Mouse (Mus musculus): ENCODE measurements around the gene Vac14. TPM values are rescaled to one million over a fixed set of nuclear protein-coding genes. Genes with fewer than 3 reads are reported as not detected.

Gene Vac14
- polyA plus RNA-seq, 1 experiment: 26.8 TPM

- Histone ChIP-seq H3K27me3 (ENCODE audit: control insufficient read depth, insufficient read depth, insufficient read length) (no peaks in the 10 kb centered on the region), H3K4me3 (no peak overlapping the region), H3K36me3 (ENCODE audit: control insufficient read depth, insufficient read depth) (peaks cover 6% of the 10 kb centered on the region), H3ac (ENCODE audit: control insufficient read depth, insufficient read length) (no peak overlapping the region), H3K79me2 (ENCODE audit: control insufficient read depth, insufficient read depth) (no peaks in the 10 kb centered on the region), H3K4me2 (ENCODE audit: low read depth) (no peak overlapping the region)
- TF ChIP-seq MYOG (IDR thresholded peaks at IDR 0.05; ENCODE audit: control insufficient read depth in 1 of 3, insufficient read depth in 1 of 3, insufficient read length in 2 of 3, low read depth in 2 of 3) (no peak), REST (IDR thresholded peaks at IDR 0.05; ENCODE audit: insufficient read depth, insufficient read length) (no peak), TCF3 (IDR thresholded peaks at IDR 0.05; ENCODE audit: insufficient read length, low read depth) (no peak), TCF12 (IDR thresholded peaks at IDR 0.05; ENCODE audit: insufficient read depth, poor library complexity, severe bottlenecking) (no peak)
These were observed 79.2 kb downstream of the Vac14 start for GRCm38 (mm10) chr8:110697571-110697970.

- Histone ChIP-seq H3K79me2 (ENCODE audit: control insufficient read depth, insufficient read depth) (no peaks in the 10 kb centered on the region), H3K4me3 (no peak overlapping the region), H3K27me3 (ENCODE audit: control insufficient read depth, insufficient read depth, insufficient read length) (no peaks in the 10 kb centered on the region), H3ac (ENCODE audit: control insufficient read depth, insufficient read length) (no peak overlapping the region), H3K4me2 (ENCODE audit: low read depth) (no peak overlapping the region), H3K36me3 (ENCODE audit: control insufficient read depth, insufficient read depth) (peaks cover 3% of the 10 kb centered on the region)
- TF ChIP-seq MAX (IDR thresholded peaks at IDR 0.05; ENCODE audit: low read depth): no peak
- TF ChIP-seq SRF (IDR thresholded peaks at IDR 0.05; ENCODE audit: control insufficient read depth, insufficient read length, low read depth): no peak
- no peak for TF ChIP-seq E2F4 (IDR thresholded peaks at IDR 0.05; ENCODE audit: insufficient read depth)
- TF ChIP-seq REST (IDR thresholded peaks at IDR 0.05; ENCODE audit: insufficient read depth, insufficient read length): no peak
- TF ChIP-seq TCF12 (IDR thresholded peaks at IDR 0.05; ENCODE audit: insufficient read depth, poor library complexity, severe bottlenecking): no peak
- TF ChIP-seq POLR2A (IDR thresholded peaks at IDR 0.05; ENCODE audit: insufficient read length, low read depth): no peak
- TF ChIP-seq CEBPB (IDR thresholded peaks at IDR 0.05; ENCODE audit: insufficient read depth, poor library complexity, severe bottlenecking): no peak
- no peak for TF ChIP-seq USF1 (IDR thresholded peaks at IDR 0.05; ENCODE audit: low read depth)
- TF ChIP-seq MYOG (IDR thresholded peaks at IDR 0.05; ENCODE audit: control insufficient read depth in 1 of 3, insufficient read depth in 1 of 3, insufficient read length in 2 of 3, low read depth in 2 of 3): no peak
These were observed 79.7 kb downstream of the Vac14 start for GRCm38 (mm10) chr8:110698098-110698497.

GRCm38 (mm10) chr8:110699501-110699900 is 81.1 kb downstream of the Vac14 start:
- Histone ChIP-seq H3K79me2 (ENCODE audit: control insufficient read depth, insufficient read depth) (no peaks in the 10 kb centered on the region), H3K36me3 (ENCODE audit: control insufficient read depth, insufficient read depth) (peaks cover 3% of the 10 kb centered on the region), H3K4me3 (no peak overlapping the region), H3K27me3 (ENCODE audit: control insufficient read depth, insufficient read depth, insufficient read length) (no peaks in the 10 kb centered on the region), H3K4me2 (ENCODE audit: low read depth) (no peak overlapping the region), H3ac (ENCODE audit: control insufficient read depth, insufficient read length) (no peak overlapping the region)
- TF ChIP-seq REST (IDR thresholded peaks at IDR 0.05; ENCODE audit: insufficient read depth, insufficient read length): no peak
- TF ChIP-seq TCF3 (IDR thresholded peaks at IDR 0.05; ENCODE audit: insufficient read length, low read depth): no peak
- no peak for TF ChIP-seq SRF (IDR thresholded peaks at IDR 0.05; ENCODE audit: control insufficient read depth, insufficient read length, low read depth)
- TF ChIP-seq MYOD1 (IDR thresholded peaks at IDR 0.05; ENCODE audit: control insufficient read depth in 1 of 3, insufficient read length in 2 of 3, low read depth in 2 of 3): no peak
- no peak for TF ChIP-seq E2F4 (IDR thresholded peaks at IDR 0.05; ENCODE audit: insufficient read depth)
- TF ChIP-seq POLR2AphosphoS2 (IDR thresholded peaks at IDR 0.05; ENCODE audit: insufficient read length, low read depth): no peak
- no peak for TF ChIP-seq CEBPB (IDR thresholded peaks at IDR 0.05; ENCODE audit: insufficient read depth, poor library complexity, severe bottlenecking)
- TF ChIP-seq MAX (IDR thresholded peaks at IDR 0.05; ENCODE audit: low read depth): no peak

GRCm38 (mm10) chr8:110700561-110700960 is 82.2 kb downstream of the Vac14 start:
- Histone ChIP-seq H3K36me3 (ENCODE audit: control insufficient read depth, insufficient read depth) (peaks cover 3% of the 10 kb centered on the region), H3K27me3 (ENCODE audit: control insufficient read depth, insufficient read depth, insufficient read length) (no peaks in the 10 kb centered on the region), H3K79me2 (ENCODE audit: control insufficient read depth, insufficient read depth) (no peaks in the 10 kb centered on the region), H3K4me2 (ENCODE audit: low read depth) (no peak overlapping the region), H3ac (ENCODE audit: control insufficient read depth, insufficient read length) (no peak overlapping the region), H3K4me3 (no peak overlapping the region)
- no peak for TF ChIP-seq TCF3 (IDR thresholded peaks at IDR 0.05; ENCODE audit: insufficient read length, low read depth)
- no peak for TF ChIP-seq REST (IDR thresholded peaks at IDR 0.05; ENCODE audit: insufficient read depth, insufficient read length)
- TF ChIP-seq POLR2A (IDR thresholded peaks at IDR 0.05; ENCODE audit: insufficient read length, low read depth): no peak
- TF ChIP-seq TCF12 (IDR thresholded peaks at IDR 0.05; ENCODE audit: insufficient read depth, poor library complexity, severe bottlenecking): no peak
- no peak for TF ChIP-seq E2F4 (IDR thresholded peaks at IDR 0.05; ENCODE audit: insufficient read depth)
- TF ChIP-seq MYOG (IDR thresholded peaks at IDR 0.05; ENCODE audit: control insufficient read depth in 1 of 3, insufficient read depth in 1 of 3, insufficient read length in 2 of 3, low read depth in 2 of 3): no peak
- no peak for TF ChIP-seq SRF (IDR thresholded peaks at IDR 0.05; ENCODE audit: control insufficient read depth, insufficient read length, low read depth)
- TF ChIP-seq USF1 (IDR thresholded peaks at IDR 0.05; ENCODE audit: low read depth): no peak
- TF ChIP-seq MAX (IDR thresholded peaks at IDR 0.05; ENCODE audit: low read depth): no peak
- TF ChIP-seq MYOD1 (IDR thresholded peaks at IDR 0.05; ENCODE audit: control insufficient read depth in 1 of 3, insufficient read length in 2 of 3, low read depth in 2 of 3): no peak
- TF ChIP-seq POLR2AphosphoS2 (IDR thresholded peaks at IDR 0.05; ENCODE audit: insufficient read length, low read depth): no peak
- no peak for TF ChIP-seq CEBPB (IDR thresholded peaks at IDR 0.05; ENCODE audit: insufficient read depth, poor library complexity, severe bottlenecking)

GRCm38 (mm10) chr8:110702636-110703459 is 84.5 kb downstream of the Vac14 start:
- no peaks in the 10 kb centered on the region for H3K36me3 ChIP-seq (ENCODE audit: control insufficient read depth, insufficient read depth)
- H3K4me2 ChIP-seq (ENCODE audit: low read depth): no peak overlapping the region
- H3K4me3 ChIP-seq: no peak overlapping the region
- no peaks in the 10 kb centered on the region for H3K27me3 ChIP-seq (ENCODE audit: control insufficient read depth, insufficient read depth, insufficient read length)
- H3ac ChIP-seq (ENCODE audit: control insufficient read depth, insufficient read length): no peak overlapping the region
- TF ChIP-seq TCF12 (IDR thresholded peaks at IDR 0.05; ENCODE audit: insufficient read depth, poor library complexity, severe bottlenecking) (no peak), MAX (IDR thresholded peaks at IDR 0.05; ENCODE audit: low read depth) (no peak), POLR2AphosphoS2 (IDR thresholded peaks at IDR 0.05; ENCODE audit: insufficient read length, low read depth) (no peak), REST (IDR thresholded peaks at IDR 0.05; ENCODE audit: insufficient read depth, insufficient read length) (no peak), E2F4 (IDR thresholded peaks at IDR 0.05; ENCODE audit: insufficient read depth) (no peak), POLR2A (IDR thresholded peaks at IDR 0.05; ENCODE audit: insufficient read length, low read depth) (no peak), MYOG (IDR thresholded peaks at IDR 0.05; ENCODE audit: control insufficient read depth in 1 of 3, insufficient read depth in 1 of 3, insufficient read length in 2 of 3, low read depth in 2 of 3) (no peak), TCF3 (IDR thresholded peaks at IDR 0.05; ENCODE audit: insufficient read length, low read depth) (no peak), MYOD1 (IDR thresholded peaks at IDR 0.05; ENCODE audit: control insufficient read depth in 1 of 3, insufficient read length in 2 of 3, low read depth in 2 of 3) (no peak), USF1 (IDR thresholded peaks at IDR 0.05; ENCODE audit: low read depth) (no peak), SRF (IDR thresholded peaks at IDR 0.05; ENCODE audit: control insufficient read depth, insufficient read length, low read depth) (no peak), CEBPB (IDR thresholded peaks at IDR 0.05; ENCODE audit: insufficient read depth, poor library complexity, severe bottlenecking) (no peak)
- H3K79me2 ChIP-seq (ENCODE audit: control insufficient read depth, insufficient read depth): no peaks in the 10 kb centered on the region

Data from myocyte (in vitro differentiated cells).